Mouse (Mus musculus): ENCODE data around the gene Cldn1.

DNA sequence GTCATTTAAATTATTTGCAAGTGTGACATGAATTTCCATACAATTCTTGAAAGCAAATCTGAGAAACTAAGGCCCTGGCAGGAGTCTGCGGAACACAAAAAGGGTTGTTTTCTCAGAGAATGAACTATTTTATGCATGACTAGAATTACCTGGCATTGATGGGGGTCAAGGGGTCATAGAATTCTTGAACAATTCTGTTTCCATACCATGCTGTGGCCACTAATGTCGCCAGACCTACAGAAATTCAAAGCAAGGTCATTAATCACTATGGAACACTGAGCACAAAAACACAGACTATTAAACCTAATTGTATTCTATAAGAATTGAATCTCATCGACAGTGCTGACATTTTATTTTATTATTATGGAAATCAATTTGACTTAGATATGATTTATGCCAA, 10.9 kb downstream of the Cldn1 start:
- TF ChIP-seq POLR2A (IDR thresholded peaks at IDR 0.05; ENCODE audit: control insufficient read depth, extremely low read depth, insufficient read depth, low read length, poor library complexity), result no peak
- no peak for TF ChIP-seq CTCF (IDR thresholded peaks at IDR 0.05; ENCODE audit: borderline replicate concordance, control insufficient read depth, extremely low read depth, insufficient read depth, low read length, poor library complexity)

Measured in thymus, adult 2 months (tissue).